Mouse (Mus musculus): ENCODE results near the gene Olfr373. TPM values are rescaled to one million over a fixed set of nuclear protein-coding genes. Genes with fewer than 3 reads are reported as not detected.
"Not testable (repeated sequence)": the region's sequence is repeated elsewhere in the genome, so short reads cannot be mapped to it uniquely, and the experiment has no call there.

Gene Olfr373
- polyA plus RNA-seq (2016; fragmentation: Nextera tagmentation; extraction: Ambion mirVana) = 0.02 TPM in 1 of 2 replicates, not detected in the other

GRCm38 (mm10) chr8:72082877-72083276, at the start of gene Olfr373:
Gene Olfr373, plus strand, starts transcription at chr8:72083177.
- H3K4me3 ChIP-seq; H3K27ac ChIP-seq (replicated peaks); H3K4me1 ChIP-seq; H3K36me3 ChIP-seq; DNase-seq (ENCODE audit: low spot score); H3K9me3 ChIP-seq (replicated peaks); H3K27me3 ChIP-seq (ENCODE audit: low read depth, poor library complexity, severe bottlenecking): not testable (repeated sequence)

- 86% methylated on average over 4 of the region's 4 CpGs for WGBS
- not testable (repeated sequence) for H3K36me3 ChIP-seq; H3K27ac ChIP-seq (replicated peaks); H3K4me3 ChIP-seq; DNase-seq (ENCODE audit: low spot score); H3K27me3 ChIP-seq (ENCODE audit: low read depth, poor library complexity, severe bottlenecking); H3K4me1 ChIP-seq; H3K9me3 ChIP-seq (replicated peaks)
These were observed 42.1 kb upstream of the Olfr373 start, which contains the start of gene Olfr372 for GRCm38 (mm10) chr8:72040918-72041317. Gene Olfr372, plus strand, starts transcription at chr8:72041218.

GRCm38 (mm10) chr8:72042493-72042892, 40.5 kb upstream of the Olfr373 start:
- H3K9me3 ChIP-seq (replicated peaks) = no peaks in the 10 kb centered on the region
- no peaks in the 10 kb centered on the region for H3K36me3 ChIP-seq
- WGBS = 82% methylated on average over 1 of the region's 1 CpGs
- no peak overlapping the region for H3K27ac ChIP-seq (replicated peaks)
- H3K27me3 ChIP-seq (ENCODE audit: low read depth, poor library complexity, severe bottlenecking) = no peaks in the 10 kb centered on the region
- H3K4me1 ChIP-seq = no peaks in the 10 kb centered on the region
- DNase-seq (ENCODE audit: low spot score) = no peak
- no peak overlapping the region for H3K4me3 ChIP-seq

- not testable (repeated sequence) for H3K36me3 ChIP-seq; H3K4me3 ChIP-seq; H3K27me3 ChIP-seq (ENCODE audit: low read depth, poor library complexity, severe bottlenecking); H3K4me1 ChIP-seq; DNase-seq (ENCODE audit: low spot score); H3K9me3 ChIP-seq (replicated peaks); H3K27ac ChIP-seq (replicated peaks)
These were observed 28.3 kb upstream of the Olfr373 start for GRCm38 (mm10) chr8:72054633-72055032.

- H3K36me3 ChIP-seq; H3K4me3 ChIP-seq; H3K4me1 ChIP-seq; H3K27ac ChIP-seq (replicated peaks); H3K27me3 ChIP-seq (ENCODE audit: low read depth, poor library complexity, severe bottlenecking); DNase-seq (ENCODE audit: low spot score); H3K9me3 ChIP-seq (replicated peaks): not testable (repeated sequence)
- WGBS = 82% methylated on average over 3 of the region's 4 CpGs
These were observed 25.3 kb upstream of the Olfr373 start for GRCm38 (mm10) chr8:72057643-72058042.

- not testable (repeated sequence) for H3K27me3 ChIP-seq (ENCODE audit: low read depth, poor library complexity, severe bottlenecking); H3K36me3 ChIP-seq; H3K4me3 ChIP-seq; DNase-seq (ENCODE audit: low spot score); H3K4me1 ChIP-seq; H3K27ac ChIP-seq (replicated peaks); H3K9me3 ChIP-seq (replicated peaks)
- 91% methylated on average over 1 of the region's 1 CpGs for WGBS
These were observed 16.1 kb upstream of the Olfr373 start for GRCm38 (mm10) chr8:72066819-72067399.

GRCm38 (mm10) chr8:72084744-72085143, 1.8 kb downstream of the Olfr373 start:
- no peaks in the 10 kb centered on the region for H3K36me3 ChIP-seq
- DNase-seq (ENCODE audit: low spot score) = no peak
- H3K27me3 ChIP-seq (ENCODE audit: low read depth, poor library complexity, severe bottlenecking) = no peaks in the 10 kb centered on the region
- H3K9me3 ChIP-seq (replicated peaks) = no peaks in the 10 kb centered on the region
- H3K4me1 ChIP-seq = no peaks in the 10 kb centered on the region
- no peak overlapping the region for H3K27ac ChIP-seq (replicated peaks)
- no peak overlapping the region for H3K4me3 ChIP-seq
- 69% methylated on average over 5 of the region's 5 CpGs for whole genome bisulfite sequencing

GRCm38 (mm10) chr8:72087611-72088010, 4.6 kb downstream of the Olfr373 start:
- H3K4me3 ChIP-seq = not testable (repeated sequence)

GRCm38 (mm10) chr8:72096721-72097120, 13.7 kb downstream of the Olfr373 start:
- not testable (repeated sequence) for DNase-seq (ENCODE audit: low spot score); H3K27ac ChIP-seq (replicated peaks); H3K4me3 ChIP-seq; H3K9me3 ChIP-seq (replicated peaks); H3K27me3 ChIP-seq (ENCODE audit: low read depth, poor library complexity, severe bottlenecking); H3K4me1 ChIP-seq; H3K36me3 ChIP-seq

More at GRCm38 (mm10) chr8:72087611-72088010, 4.6 kb downstream of the Olfr373 start:
- H3K9me3 ChIP-seq (replicated peaks); DNase-seq (ENCODE audit: low spot score); H3K4me1 ChIP-seq; H3K27me3 ChIP-seq (ENCODE audit: low read depth, poor library complexity, severe bottlenecking); H3K27ac ChIP-seq (replicated peaks); H3K36me3 ChIP-seq: not testable (repeated sequence)
- WGBS = 85% methylated on average over 3 of the region's 3 CpGs

GRCm38 (mm10) chr8:72099377-72100103, 16.6 kb downstream of the Olfr373 start:
- not testable (repeated sequence) for DNase-seq (ENCODE audit: low spot score); H3K9me3 ChIP-seq (replicated peaks); H3K4me1 ChIP-seq; H3K27ac ChIP-seq (replicated peaks); H3K36me3 ChIP-seq; H3K27me3 ChIP-seq (ENCODE audit: low read depth, poor library complexity, severe bottlenecking); H3K4me3 ChIP-seq
- 63% methylated on average over 6 of the region's 7 CpGs for WGBS

- H3K27ac ChIP-seq (replicated peaks) = no peak overlapping the region
- no peak overlapping the region for H3K4me3 ChIP-seq
- WGBS = 35% methylated on average over 4 of the region's 4 CpGs
- no peaks in the 10 kb centered on the region for H3K36me3 ChIP-seq
- peaks cover 10% of the 10 kb centered on the region; the same call in 1 of the 2 replicates for H3K9me3 ChIP-seq (replicated peaks)
- no peaks in the 10 kb centered on the region for H3K27me3 ChIP-seq (ENCODE audit: low read depth, poor library complexity, severe bottlenecking)
- no peaks in the 10 kb centered on the region for H3K4me1 ChIP-seq
- no peak for DNase-seq (ENCODE audit: low spot score)
These were observed 22.2 kb downstream of the Olfr373 start for GRCm38 (mm10) chr8:72105165-72105564.

GRCm38 (mm10) chr8:72106740-72107139, 23.8 kb downstream of the Olfr373 start, which contains the start of gene Olfr374:
Gene Olfr374, plus strand, starts transcription at chr8:72107040.
- WGBS = 85% methylated on average over 3 of the region's 3 CpGs
- no peak for DNase-seq (ENCODE audit: low spot score)
- H3K27ac ChIP-seq (replicated peaks) = no peak within 1 kb of the TSS

GRCm38 (mm10) chr8:72110876-72111275, 27.9 kb downstream of the Olfr373 start:
- Histone ChIP-seq H3K4me1 (no peaks in the 10 kb centered on the region), H3K27ac (replicated peaks) (no peak overlapping the region), H3K4me3 (no peak overlapping the region), H3K9me3 (replicated peaks) (no peaks in the 10 kb centered on the region), H3K36me3 (no peaks in the 10 kb centered on the region), H3K27me3 (ENCODE audit: low read depth, poor library complexity, severe bottlenecking) (no peaks in the 10 kb centered on the region)
- DNase-seq (ENCODE audit: low spot score) = no peak
- 81% methylated on average over 6 of the region's 6 CpGs for WGBS

More at GRCm38 (mm10) chr8:72106740-72107139, 23.8 kb downstream of the Olfr373 start, which contains the start of gene Olfr374:
- Histone ChIP-seq H3K27me3 (ENCODE audit: low read depth, poor library complexity, severe bottlenecking) (no peaks in the 10 kb centered on the region), H3K4me1 (no peaks in the 10 kb centered on the region), H3K4me3 (no peak within 1 kb of the TSS), H3K9me3 (replicated peaks) (peaks cover 10% of the 10 kb centered on the region; the same call in 1 of the 2 replicates), H3K36me3 (no peaks in the 10 kb centered on the region)

Measured in midbrain, embryonic 10.5 days (tissue).